Mouse (Mus musculus): ENCODE data around the gene Vps29.

DNA sequence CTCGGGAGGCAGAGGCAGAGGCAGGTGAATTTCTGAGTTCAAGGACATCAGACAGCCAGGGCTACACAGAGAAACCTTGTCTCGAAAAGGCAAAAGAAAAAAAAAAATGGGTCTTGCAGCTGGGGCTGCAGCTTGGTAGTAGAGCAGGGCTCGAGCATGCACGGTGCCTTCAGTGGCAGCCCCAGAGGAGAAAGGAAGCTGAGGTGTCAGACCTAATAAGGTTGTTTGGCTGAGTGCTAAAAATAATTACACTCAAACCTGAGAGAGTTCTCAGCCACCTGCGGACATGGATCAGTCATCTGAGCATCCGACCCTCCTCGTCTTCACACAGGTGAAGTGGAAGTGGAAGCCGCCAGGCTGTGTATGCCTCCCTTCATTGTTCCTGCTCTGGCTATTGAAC lies 43.5 kb upstream of the Vps29 start:
- TF ChIP-seq POLR2A (IDR thresholded peaks at IDR 0.05; ENCODE audit: low read depth, low read length) (no peak), CTCF (IDR thresholded peaks at IDR 0.05; ENCODE audit: extremely low read depth, insufficient read length, insufficient replicate concordance, low read depth, low read length) (no peak)
